Mouse (Mus musculus) cerebellum, adult 18-20 months (tissue): ENCODE measurements around the gene Gpr180.

Experiments
- DNase-seq, 2 experiments: peaks; one replicate each; pipeline ENCODE4 v3.0.0; 2021

Gene Gpr180

GRCm38 (mm10) chr14:118209642-118210041 is 72.7 kb downstream of the Gpr180 start:
- DNase-seq: peak in 1 of 2 experiments; percentile 23

- no peak for DNase-seq
These were observed 75.3 kb downstream of the Gpr180 start for GRCm38 (mm10) chr14:118212188-118212804.
